Mouse (Mus musculus) cerebellum, adult 11 months (tissue): ENCODE measurements around the gene Cacna2d3.

Experiments
- DNase-seq: peaks from one replicate; pipeline ENCODE4 v3.0.0; 2022

Gene Cacna2d3

DNA sequence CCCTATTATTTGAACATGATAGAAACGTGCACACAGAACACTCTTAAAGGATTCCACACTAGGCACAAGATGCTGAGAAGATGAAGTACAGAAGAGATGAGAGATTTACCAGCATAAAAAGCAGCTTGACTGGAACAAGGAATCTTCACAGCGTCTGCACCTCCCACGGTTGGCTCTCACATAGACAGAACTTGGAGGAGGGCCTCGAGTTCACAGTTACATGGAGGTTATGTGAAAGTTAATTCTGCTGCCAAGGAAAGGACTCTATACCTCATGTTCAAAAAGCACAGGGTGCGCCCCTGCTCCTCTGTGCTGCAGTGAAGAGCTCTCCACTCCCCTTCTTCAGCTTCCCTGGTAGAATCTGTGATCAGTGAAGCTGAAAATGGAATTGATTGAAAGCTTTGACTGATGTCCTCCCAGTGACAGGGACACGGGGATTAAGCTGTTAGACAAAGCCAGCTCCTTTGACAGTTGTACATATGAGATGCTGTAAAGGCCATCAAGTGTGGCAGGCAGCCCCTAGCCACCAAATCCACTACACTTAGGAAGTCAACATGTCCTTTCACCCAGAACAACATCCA, 243.2 kb downstream of the Cacna2d3 start:
- no peak for DNase-seq

GRCm38 (mm10) chr14:29464277-29464676, 257.4 kb downstream of the Cacna2d3 start:
- DNase-seq, result no peak

DNA sequence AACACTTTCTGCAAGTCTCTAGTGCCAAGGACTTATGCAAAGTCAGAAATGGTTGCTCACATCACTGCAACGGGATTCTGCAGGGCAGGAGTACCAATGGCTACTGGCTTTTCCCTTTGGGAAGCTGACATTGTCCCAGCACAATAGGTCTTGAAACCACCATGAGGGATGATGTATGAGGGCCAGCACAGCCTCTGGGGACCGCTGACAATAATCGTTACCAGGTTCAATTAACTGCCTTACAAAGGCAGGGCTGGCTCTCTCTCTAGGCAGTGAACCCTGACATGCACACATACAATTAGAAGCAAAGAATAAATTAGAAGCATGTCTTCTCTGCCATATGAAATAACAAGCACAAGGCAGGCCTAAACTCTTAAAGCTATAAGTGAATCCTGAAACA, 272.5 kb downstream of the Cacna2d3 start:
- DNase-seq, result no peak

DNA sequence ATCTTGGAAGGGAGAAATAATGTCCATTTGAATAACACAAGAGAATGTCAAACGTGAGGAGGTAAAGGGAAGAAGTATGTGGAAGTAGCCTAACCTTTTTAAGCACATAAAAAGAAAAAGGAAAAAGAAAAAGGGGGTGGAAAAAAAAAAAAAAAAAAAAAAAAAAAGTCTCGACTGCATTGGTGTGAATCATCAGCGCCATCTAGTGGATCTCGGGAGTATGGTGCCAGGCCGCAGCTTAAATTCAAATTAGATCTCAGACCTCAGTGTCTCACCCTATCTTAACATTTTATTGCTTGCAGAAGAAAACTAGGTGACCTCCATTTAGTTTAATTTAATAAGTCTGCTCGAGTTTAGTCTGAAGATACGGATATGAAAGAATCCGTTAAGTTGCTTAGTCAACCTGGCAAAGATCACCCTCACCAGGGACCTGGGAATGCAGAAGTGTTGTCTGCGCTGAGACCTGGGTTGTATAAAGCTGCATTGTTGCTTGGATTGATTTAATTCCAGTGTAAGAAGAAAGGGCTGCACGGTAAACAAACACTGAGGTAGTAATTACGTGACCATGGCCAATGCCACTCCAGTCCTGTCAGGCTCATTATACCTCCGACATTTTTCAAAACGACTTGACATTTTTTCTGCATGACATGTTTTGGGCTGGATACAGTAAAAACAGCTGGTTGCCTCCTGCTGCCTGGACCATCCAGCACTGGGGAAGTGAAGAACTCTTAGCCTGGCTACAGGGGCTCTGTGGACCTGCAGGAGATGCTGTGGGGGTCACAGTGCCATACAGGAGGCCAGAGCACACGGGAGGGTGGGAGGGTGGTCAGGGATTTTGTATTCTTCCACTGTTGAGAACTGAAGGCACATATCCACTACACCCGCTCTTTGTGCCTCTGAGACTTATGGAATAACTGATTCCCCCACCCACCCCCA, 278.3 kb downstream of the Cacna2d3 start:
- DNase-seq, result peak; percentile 35

- DNase-seq, result no peak
These were observed 279.2 kb downstream of the Cacna2d3 start for GRCm38 (mm10) chr14:29442476-29442875.

DNA sequence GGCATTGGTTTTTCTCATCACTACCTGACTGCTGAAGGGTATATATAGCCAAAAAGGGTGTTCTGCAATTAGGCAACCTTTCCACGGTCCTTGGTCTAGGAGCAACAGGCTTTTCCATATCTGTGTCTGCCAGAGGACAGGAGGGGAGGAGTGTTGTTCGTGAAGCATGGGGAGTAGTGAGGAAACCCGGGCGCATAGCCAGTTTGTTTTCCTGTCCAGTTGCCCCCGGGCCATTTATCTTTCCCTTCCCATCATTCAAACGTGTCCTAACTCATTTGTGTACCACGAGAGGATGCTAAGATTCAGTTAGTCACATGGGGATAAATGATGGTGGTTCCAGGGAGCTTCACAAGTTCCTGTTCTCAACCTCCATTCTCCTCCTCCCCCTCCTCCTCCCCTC, 283.0 kb downstream of the Cacna2d3 start:
- no peak for DNase-seq

DNA sequence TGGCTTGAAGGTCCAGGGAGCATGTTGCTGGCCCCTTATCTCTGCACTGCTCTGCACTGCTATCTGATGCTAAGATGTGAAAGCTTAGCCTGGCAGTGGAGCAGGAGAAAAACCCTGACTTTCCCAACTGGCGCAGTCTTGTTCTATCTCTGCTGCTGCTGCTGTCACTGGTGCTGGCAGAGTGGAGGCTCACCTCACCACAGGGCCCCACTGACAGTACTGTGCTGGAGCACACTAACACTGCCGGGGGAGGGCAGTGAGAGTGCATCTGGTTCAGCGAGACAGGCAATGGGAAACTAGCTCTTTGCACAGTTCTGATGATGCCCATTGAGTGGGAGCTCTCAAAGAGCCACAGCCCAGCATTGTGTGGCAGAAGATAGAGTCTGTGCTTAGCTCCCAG, 283.4 kb downstream of the Cacna2d3 start:
- no peak for DNase-seq

DNA sequence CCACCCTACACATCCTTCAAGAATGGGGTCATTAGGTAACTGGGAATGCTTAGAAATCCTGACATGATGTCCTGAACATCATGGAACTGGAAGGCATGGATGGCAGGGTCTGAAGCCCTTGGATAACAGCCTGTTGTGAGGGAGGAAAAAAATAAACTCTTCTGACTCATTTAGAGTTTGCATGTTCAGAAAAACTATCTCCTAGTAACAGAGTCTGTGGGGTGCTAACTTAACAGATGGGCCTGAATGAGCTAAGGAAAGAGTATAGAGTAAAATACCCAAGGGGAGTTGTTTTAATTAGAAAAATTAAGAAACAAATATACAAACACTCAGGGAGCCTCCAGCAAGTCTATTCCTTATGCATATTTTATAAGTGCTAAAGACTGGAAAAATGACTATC, 286.5 kb downstream of the Cacna2d3 start:
- DNase-seq, result no peak

- DNase-seq, result no peak
These were observed 287.9 kb downstream of the Cacna2d3 start for GRCm38 (mm10) chr14:29433716-29434115.

GRCm38 (mm10) chr14:29433076-29433714, 288.5 kb downstream of the Cacna2d3 start:
- DNase-seq, result no peak

GRCm38 (mm10) chr14:29429788-29430187, 291.9 kb downstream of the Cacna2d3 start:
- DNase-seq, result no peak

- DNase-seq, result no peak
These were observed 296.0 kb downstream of the Cacna2d3 start for GRCm38 (mm10) chr14:29425666-29426065.

GRCm38 (mm10) chr14:29425208-29425607, 296.5 kb downstream of the Cacna2d3 start:
- no peak for DNase-seq

GRCm38 (mm10) chr14:29405878-29406165, 315.8 kb downstream of the Cacna2d3 start:
- DNase-seq, result no peak

- DNase-seq, result no peak
These were observed 316.4 kb downstream of the Cacna2d3 start for GRCm38 (mm10) chr14:29405125-29405877.

DNA sequence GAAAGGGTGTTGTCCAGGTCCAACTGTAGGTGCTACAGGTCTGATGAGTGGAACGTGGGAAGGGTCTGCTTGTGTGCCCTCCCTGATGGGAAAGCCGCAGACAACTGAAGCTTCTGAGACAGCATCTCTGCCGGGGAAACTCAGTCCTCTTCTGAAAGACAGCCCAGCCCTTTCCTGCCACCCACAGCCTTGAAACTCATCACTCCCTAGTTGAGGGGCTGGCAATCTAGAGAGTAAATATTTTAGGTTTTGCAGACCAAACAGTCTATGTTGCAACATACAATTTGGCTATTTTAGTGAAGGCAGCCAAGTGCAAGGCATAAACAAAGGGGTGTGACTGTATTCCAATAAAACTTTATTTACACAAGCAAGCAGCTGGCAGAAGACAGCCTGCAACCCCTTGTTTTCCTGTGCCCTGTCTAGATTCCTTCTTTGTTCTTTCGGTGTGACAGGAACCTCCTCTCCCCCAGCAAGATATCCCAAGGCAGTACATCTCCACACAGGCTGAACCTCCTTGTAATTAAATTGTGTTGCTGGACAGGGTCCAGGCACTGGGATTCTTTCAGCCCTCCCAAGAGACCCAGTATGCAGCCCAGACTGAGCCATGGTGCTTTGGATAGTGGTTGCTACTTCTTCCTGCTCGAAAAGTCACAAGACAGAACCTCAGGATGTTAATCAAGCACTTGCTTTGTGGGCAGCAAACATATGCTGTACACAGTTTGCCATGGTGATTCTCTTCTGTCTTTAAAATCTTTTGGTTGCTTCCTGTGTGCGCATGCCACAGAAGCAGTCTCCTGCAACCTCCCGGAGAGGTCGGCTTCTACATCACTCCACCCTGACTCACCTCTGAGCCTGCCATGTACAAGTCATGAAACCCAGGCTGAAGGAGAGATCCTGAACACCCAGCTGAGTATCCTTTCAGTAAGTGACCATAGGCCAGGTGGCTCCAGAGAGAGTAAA, 317.5 kb downstream of the Cacna2d3 start:
- no peak for DNase-seq

DNA sequence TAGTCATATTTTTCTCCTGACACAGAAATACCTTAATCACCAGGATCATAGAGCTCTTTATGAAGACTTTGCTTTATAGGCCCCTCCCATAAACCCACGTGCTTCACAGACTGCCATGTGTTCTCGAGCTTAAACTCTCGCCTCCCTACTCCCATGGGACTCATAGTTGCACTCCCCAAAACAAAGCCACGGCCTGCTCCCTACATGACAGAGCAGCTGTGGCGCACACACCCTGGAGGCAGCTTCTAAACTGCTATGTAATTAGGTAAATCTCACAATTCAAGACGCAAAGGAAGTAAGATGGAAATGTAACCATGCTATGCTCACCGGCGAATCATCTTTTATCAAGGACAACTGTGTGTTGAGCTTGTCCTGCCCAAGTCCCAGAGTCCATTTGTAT, 319.2 kb downstream of the Cacna2d3 start:
- no peak for DNase-seq

DNA sequence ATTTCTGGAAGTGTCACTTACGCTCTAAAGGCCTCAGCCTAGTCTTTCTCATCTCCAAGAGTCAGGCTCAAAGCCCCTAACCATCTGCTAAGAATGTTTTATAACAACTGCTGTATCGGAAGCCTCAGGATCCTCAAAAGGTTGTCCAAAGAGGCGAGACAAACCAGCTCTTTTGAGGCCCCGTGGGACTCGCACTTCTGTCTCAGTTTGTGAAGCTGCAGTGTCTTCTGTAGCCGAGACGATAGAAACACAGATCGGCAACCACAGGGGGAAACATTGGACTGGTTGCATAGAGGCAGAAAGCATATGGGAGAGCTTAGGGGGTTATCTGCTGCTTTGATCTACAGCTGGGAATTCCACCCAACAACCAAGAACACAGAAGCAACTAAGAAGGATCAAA, 327.9 kb downstream of the Cacna2d3 start:
- no peak for DNase-seq

- DNase-seq, result no peak
These were observed 328.8 kb downstream of the Cacna2d3 start for GRCm38 (mm10) chr14:29392851-29393250.

DNA sequence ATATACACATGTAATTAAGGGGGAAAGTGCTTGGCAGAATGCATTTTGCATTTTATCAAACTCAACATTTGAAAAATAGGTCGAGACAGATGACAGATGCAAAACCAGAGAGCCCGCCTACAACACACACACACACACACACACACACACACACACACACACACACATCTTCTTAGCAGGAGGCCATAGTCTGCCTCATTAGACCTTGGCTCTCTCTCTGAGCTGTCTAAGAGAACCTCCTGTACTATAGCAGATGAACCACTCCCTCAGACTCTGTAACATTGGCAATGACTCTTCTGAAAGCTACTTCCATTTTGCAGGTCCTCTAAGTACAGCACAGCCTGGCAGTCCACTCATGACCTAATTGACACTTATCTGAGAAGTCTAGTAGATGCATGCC, 330.2 kb downstream of the Cacna2d3 start:
- no peak for DNase-seq

DNA sequence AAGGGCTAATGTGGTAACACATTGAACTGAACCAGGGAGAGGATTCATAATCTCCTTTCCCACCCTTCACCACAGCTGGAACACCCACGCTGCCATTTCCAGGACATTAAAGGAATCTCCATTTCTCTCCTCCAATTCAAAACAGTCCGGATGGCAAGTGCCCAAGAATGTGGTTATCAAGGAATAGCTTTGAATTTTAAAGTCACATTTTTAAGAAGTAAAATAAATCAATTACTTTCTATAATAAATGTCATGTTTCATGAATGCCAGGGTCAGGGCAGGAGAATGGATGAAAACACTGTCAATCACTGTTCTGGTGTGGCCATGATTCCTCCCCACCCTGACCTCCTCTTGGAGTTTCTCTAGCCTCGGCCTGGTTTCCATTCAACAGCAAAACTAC, 333.9 kb downstream of the Cacna2d3 start:
- DNase-seq, result no peak

DNA sequence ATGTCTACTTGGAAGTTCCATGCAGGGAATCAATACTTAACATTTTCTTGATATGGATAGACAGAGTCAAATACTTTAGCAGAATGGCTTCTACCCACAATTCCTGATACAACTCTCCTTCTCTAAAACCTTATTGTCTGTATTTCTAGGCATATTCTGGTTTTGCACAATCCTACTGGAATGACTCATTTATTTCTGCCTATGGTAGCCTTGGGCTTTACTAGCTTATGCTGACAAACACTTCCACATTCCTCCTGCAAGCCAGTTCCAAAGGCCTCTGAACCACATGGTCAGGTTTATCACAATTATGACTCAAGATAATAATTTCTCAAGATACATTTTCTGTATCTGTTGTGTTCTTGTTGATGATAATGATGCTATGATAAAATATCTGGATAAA, 336.2 kb downstream of the Cacna2d3 start:
- no peak for DNase-seq
